Mouse (Mus musculus) megakaryocyte, embryonic 14.5 days (primary cell): Measurements from ENCODE around the gene Prpsap1.

ENCODE experiments used
- FLI1 ChIP-seq: IDR thresholded peaks from 2 replicates; pipeline ENCODE4 v1.6.1; 2012; ENCODE audit warnings: low read length, inconsistent platforms, mixed read lengths
- GATA1 ChIP-seq: IDR thresholded peaks from 3 replicates; pipeline ENCODE4 v1.6.1; 2012; ENCODE audit warnings: mixed read lengths, low read length, inconsistent platforms, borderline replicate concordance

GRCm38 (mm10) chr11:116543110-116543509 lies 49.1 kb upstream of the Prpsap1 start:
- TF ChIP-seq GATA1 = no peak
- TF ChIP-seq FLI1 = no peak
